Comparison of ENCODE assay signal across 20 mouse cellular contexts in the genomic region with DNA sequence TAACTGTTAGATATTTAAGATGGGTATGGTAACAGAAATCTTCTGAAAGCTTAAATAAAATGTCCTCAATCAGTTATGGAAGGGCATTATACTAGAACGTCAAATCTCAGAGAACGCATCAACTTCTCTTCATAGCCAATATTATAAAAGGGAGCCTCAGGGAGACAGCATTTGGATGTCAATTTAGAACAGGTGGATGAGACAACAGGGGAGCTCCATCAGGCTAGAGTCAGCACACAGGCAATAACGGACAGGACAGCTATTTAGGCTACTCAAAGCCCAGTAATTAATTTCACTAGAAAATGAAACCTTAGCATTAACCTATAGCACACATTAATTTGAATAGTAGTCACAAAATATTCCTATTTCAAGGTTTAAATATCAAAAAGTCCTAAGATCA.
DNase-seq lines count a peak whose midpoint lies in the region; ATAC-seq lines count a peak whose summit lies in the region.
"Had no signal": no experiment of that assay in that cellular context is flagged by ENCODE, and none has a peak within 500 bp of the region (broad histone marks: within the 10 kb centered on the region; RNA-seq: fewer than 3 reads in every experiment).

No protein-coding gene starts in this region.

- no peak overlapping the region for H3K9ac ChIP-seq in midbrain, embryonic 11.5 days (ENCODE audit: low read length)
- H3K9ac ChIP-seq in midbrain, embryonic 13.5 days (replicated peaks): no peak overlapping the region
- H3K9ac ChIP-seq: embryonic facial prominence, embryonic 15.5 days; forebrain, embryonic 15.5 days; heart, embryonic 13.5 days; hindbrain, embryonic 15.5 days had no signal

- WGBS in midbrain, embryonic 11.5 days: 85% methylated on average over 3 of the region's 3 CpGs
- WGBS in midbrain, embryonic 13.5 days: 85% methylated on average over 3 of the region's 3 CpGs

- no peaks in the 10 kb centered on the region for H3K9me3 ChIP-seq in midbrain, embryonic 11.5 days (ENCODE audit: control insufficient read depth, low read length)
- no peaks in the 10 kb centered on the region for H3K9me3 ChIP-seq in midbrain, embryonic 13.5 days
- H3K9me3 ChIP-seq: embryonic facial prominence, embryonic 15.5 days; forebrain, embryonic 10.5 days; forebrain, embryonic 15.5 days; heart, embryonic 13.5 days; hindbrain, embryonic 15.5 days had no signal

- no peak overlapping the region for H3K27ac ChIP-seq in midbrain, embryonic 11.5 days (ENCODE audit: low read depth, low read length)
- no peak overlapping the region for H3K27ac ChIP-seq in midbrain, embryonic 13.5 days
- H3K27ac ChIP-seq: embryonic facial prominence, embryonic 15.5 days; forebrain, embryonic 10.5 days; forebrain, embryonic 15.5 days; heart, embryonic 13.5 days; hindbrain, embryonic 15.5 days had no signal

- H3K4me3 ChIP-seq in midbrain, embryonic 11.5 days (ENCODE audit: low read depth, low read length): no peak overlapping the region
- no peak overlapping the region for H3K4me3 ChIP-seq in midbrain, embryonic 13.5 days (replicated peaks)
- H3K4me3 ChIP-seq: embryonic facial prominence, embryonic 15.5 days; erythroblast, embryonic 14.5 days; forebrain, embryonic 10.5 days; forebrain, embryonic 15.5 days; heart, embryonic 13.5 days; hindbrain, embryonic 15.5 days had no signal

- DNase-seq in midbrain, embryonic 11.5 days (ENCODE audit: low spot score, missing footprints): peak; percentile 26
- DNase-seq in cerebellum, adult 8-10 months: peak; percentile 2
- DNase-seq in cerebellum, postnatal 10 days: peak; percentile 56 to 65
- DNase-seq in right cerebral cortex, adult 2 months (ENCODE audit: low spot score in 2 of 2): no peak
- DNase-seq in retina, postnatal 1 day: no peak
- DNase-seq in urinary bladder, adult 18-20 months (ENCODE audit: low spot score in 2 of 2): no peak
- DNase-seq: adrenal gland, adult 8-10 months; adrenal gland, postnatal 36 days; embryo, embryonic 11 days; gastrocnemius, postnatal 36 days; heart, adult 11 months; heart, postnatal 36 days; kidney, adult 18-20 months had no signal

- H3K4me1 ChIP-seq in midbrain, embryonic 11.5 days (ENCODE audit: control insufficient read depth, insufficient read depth, low read length): no peaks in the 10 kb centered on the region
- no peaks in the 10 kb centered on the region for H3K4me1 ChIP-seq in midbrain, embryonic 13.5 days (replicated peaks)
- H3K4me1 ChIP-seq: embryonic facial prominence, embryonic 15.5 days; forebrain, embryonic 10.5 days; forebrain, embryonic 15.5 days; heart, embryonic 13.5 days; hindbrain, embryonic 15.5 days had no signal

- no peak for ATAC-seq in midbrain, embryonic 11.5 days (ENCODE audit: low FRiP score)
- ATAC-seq in midbrain, embryonic 13.5 days: no peak
- ATAC-seq: forebrain, embryonic 15.5 days had no signal

- no peaks in the 10 kb centered on the region for H3K36me3 ChIP-seq in midbrain, embryonic 11.5 days (ENCODE audit: control insufficient read depth, insufficient read depth, low read length)
- no peaks in the 10 kb centered on the region for H3K36me3 ChIP-seq in midbrain, embryonic 13.5 days
- H3K36me3 ChIP-seq: embryonic facial prominence, embryonic 15.5 days; forebrain, embryonic 10.5 days; forebrain, embryonic 15.5 days; heart, embryonic 13.5 days; hindbrain, embryonic 15.5 days had no signal

- no peaks in the 10 kb centered on the region for H3K27me3 ChIP-seq in midbrain, embryonic 11.5 days (ENCODE audit: control insufficient read depth, insufficient read depth, low read length)
- no peaks in the 10 kb centered on the region for H3K27me3 ChIP-seq in midbrain, embryonic 13.5 days
- H3K27me3 ChIP-seq: embryonic facial prominence, embryonic 15.5 days; forebrain, embryonic 15.5 days; heart, embryonic 13.5 days; hindbrain, embryonic 15.5 days had no signal

- H3K4me2 ChIP-seq in midbrain, embryonic 11.5 days: no peak overlapping the region
- no peak overlapping the region for H3K4me2 ChIP-seq in midbrain, embryonic 13.5 days (replicated peaks)
- H3K4me2 ChIP-seq: embryonic facial prominence, embryonic 15.5 days; forebrain, embryonic 15.5 days; heart, embryonic 13.5 days; hindbrain, embryonic 15.5 days had no signal

Comparison
In these comparisons a context has a peak if more than half of its experiments do, and no peak if none do; other contexts are left out.
1. DNase-seq: peak in midbrain, embryonic 11.5 days (single experiment), cerebellum, adult 8-10 months (single experiment) and cerebellum, postnatal 10 days (2 of 2); none in right cerebral cortex, adult 2 months (0 of 2), retina, postnatal 1 day (single experiment) and urinary bladder, adult 18-20 months (0 of 2).